Mouse (Mus musculus): ENCODE results near the gene Hlcs.

Gene Hlcs

GRCm38 (mm10) chr16:94291141-94291540 is 22.2 kb downstream of the Hlcs start:
- in situ Hi-C loops (cut with MboI, MseI), result no loop called here

- in situ Hi-C loops (cut with MboI, MseI), result no loop called here
Measured at GRCm38 (mm10) chr16:94290073-94290999, 23.0 kb downstream of the Hlcs start.

- in situ Hi-C loops (cut with MboI, MseI), result no loop called here
Measured at GRCm38 (mm10) chr16:94289138-94290072, 24.0 kb downstream of the Hlcs start.

GRCm38 (mm10) chr16:94287826-94288225 is 25.5 kb downstream of the Hlcs start:
- in situ Hi-C loops (cut with MboI, MseI), result no loop called here

GRCm38 (mm10) chr16:94283972-94284371 is 29.4 kb downstream of the Hlcs start:
- in situ Hi-C loops (cut with MboI, MseI), result no loop called here

- in situ Hi-C loops (cut with MboI, MseI), result no loop called here
Measured at GRCm38 (mm10) chr16:94270826-94271225, 42.5 kb downstream of the Hlcs start.

- in situ Hi-C loops (cut with MboI, MseI), result no loop called here
Measured at GRCm38 (mm10) chr16:94269635-94270034, 43.7 kb downstream of the Hlcs start.

- in situ Hi-C loops (cut with MboI, MseI), result no loop called here
Measured at GRCm38 (mm10) chr16:94268205-94268604, 45.2 kb downstream of the Hlcs start.

- in situ Hi-C loops (cut with MboI, MseI), result no loop called here
Measured at GRCm38 (mm10) chr16:94264611-94265010, 48.8 kb downstream of the Hlcs start.

- in situ Hi-C loops (cut with MboI, MseI), result no loop called here
Measured at GRCm38 (mm10) chr16:94262501-94262900, 50.9 kb downstream of the Hlcs start.

GRCm38 (mm10) chr16:94260938-94261630 is 52.3 kb downstream of the Hlcs start:
- in situ Hi-C loops (cut with MboI, MseI), result no loop called here

- in situ Hi-C loops (cut with MboI, MseI), result loop anchor here (5.0 kb wide), 1 partner anchor 216 kb away; no protein-coding TSS in a partner anchor
Measured at GRCm38 (mm10) chr16:94258366-94259310, 54.7 kb downstream of the Hlcs start.

- in situ Hi-C loops (cut with MboI, MseI), result loop anchor here (5.0 kb wide), 1 partner anchor 213 kb away; no protein-coding TSS in a partner anchor
Measured at GRCm38 (mm10) chr16:94255592-94255991, 57.8 kb downstream of the Hlcs start.

- in situ Hi-C loops (cut with MboI, MseI), result loop anchor here (5.0 kb wide), 1 partner anchor 213 kb away; no protein-coding TSS in a partner anchor
Measured at GRCm38 (mm10) chr16:94255035-94255434, 58.3 kb downstream of the Hlcs start.

GRCm38 (mm10) chr16:94254415-94254891 is 58.9 kb downstream of the Hlcs start:
- in situ Hi-C loops (cut with MboI, MseI), result no loop called here

GRCm38 (mm10) chr16:94253671-94254414 is 59.5 kb downstream of the Hlcs start:
- in situ Hi-C loops (cut with MboI, MseI), result no loop called here

- in situ Hi-C loops (cut with MboI, MseI), result no loop called here
Measured at GRCm38 (mm10) chr16:94251756-94252155, 61.6 kb downstream of the Hlcs start.

- in situ Hi-C loops (cut with MboI, MseI), result no loop called here
Measured at GRCm38 (mm10) chr16:94250640-94251349, 62.6 kb downstream of the Hlcs start.

GRCm38 (mm10) chr16:94250136-94250535 is 63.2 kb downstream of the Hlcs start:
- in situ Hi-C loops (cut with MboI, MseI), result no loop called here

Data from regulatory T cell (primary cell).